Mouse (Mus musculus) thymus, adult 2 months (tissue): ENCODE measurements around the gene Safb. TPM values are rescaled to one million over a fixed set of nuclear protein-coding genes. Genes with fewer than 3 reads are reported as not detected.

Experiments
- DNase-seq: peaks from one replicate; pipeline ENCODE4 v3.0.0; 2021
- H3K27ac ChIP-seq: fragments of 200-500 bp; 2 replicates; pipeline ENCODE4 v1.5.1; 2012; ENCODE audit warnings: low read length, control low read depth; ENCODE audit not compliant: control insufficient read depth, insufficient read depth
- H3K27me3 ChIP-seq: fragments of 200-500 bp; 2 replicates; pipeline ENCODE4 v1.6.1; 2012; ENCODE audit warnings: mild to moderate bottlenecking, low read length, moderate library complexity, mixed read lengths; ENCODE audit not compliant: control insufficient read depth, insufficient read depth
- H3K36me3 ChIP-seq: fragments of 200-500 bp; 2 replicates; pipeline ENCODE4 v1.6.1; 2012; ENCODE audit warnings: mild to moderate bottlenecking, low read length, moderate library complexity; ENCODE audit not compliant: control insufficient read depth, insufficient read depth
- H3K4me1 ChIP-seq: fragments of 200-500 bp; replicated peaks from 2 replicates; pipeline ENCODE4 v1.6.1; 2012; ENCODE audit warnings: low read length; ENCODE audit not compliant: control insufficient read depth, insufficient read depth
- H3K4me3 ChIP-seq: fragments of 200-500 bp; 2 replicates; pipeline ENCODE4 v1.5.1; 2012; ENCODE audit warnings: mild to moderate bottlenecking, low read length, control low read depth, moderate library complexity; ENCODE audit not compliant: control insufficient read depth, insufficient read depth
- CTCF ChIP-seq: fragments of 200-500 bp; IDR thresholded peaks from 2 replicates; pipeline ENCODE4 v1.5.1; 2012; ENCODE audit warnings: mild to moderate bottlenecking, control low read depth, low read length, moderate library complexity, borderline replicate concordance; ENCODE audit not compliant: control insufficient read depth, poor library complexity, insufficient read depth; ENCODE audit errors: extremely low read depth
- POLR2A ChIP-seq: fragments of 200-500 bp; IDR thresholded peaks from 2 replicates; pipeline ENCODE4 v1.6.1; 2012; ENCODE audit warnings: mild to moderate bottlenecking, low read length, control low read depth, moderate library complexity; ENCODE audit not compliant: control insufficient read depth, poor library complexity, insufficient read depth; ENCODE audit errors: extremely low read depth
- WGBS: fragments of 180-500 bp; shearing (Covaris S2); methylation state at CpG from one replicate; pipeline ENCODE4 v1.1.7; 2018; 5-methylcytosine and 5-hydroxymethylcytosine counted together
- polyA plus RNA-seq: library from polyadenylated mRNA; depleted of rRNA; stranded (reverse); fragments of >200 nt; gene quantifications from 2 replicates; pipeline ENCODE4 v1.2.3, GENCODE M21; 2012; rRNA removed

Safb gene
- polyA plus RNA-seq, 1 experiment: 222 TPM

DNA sequence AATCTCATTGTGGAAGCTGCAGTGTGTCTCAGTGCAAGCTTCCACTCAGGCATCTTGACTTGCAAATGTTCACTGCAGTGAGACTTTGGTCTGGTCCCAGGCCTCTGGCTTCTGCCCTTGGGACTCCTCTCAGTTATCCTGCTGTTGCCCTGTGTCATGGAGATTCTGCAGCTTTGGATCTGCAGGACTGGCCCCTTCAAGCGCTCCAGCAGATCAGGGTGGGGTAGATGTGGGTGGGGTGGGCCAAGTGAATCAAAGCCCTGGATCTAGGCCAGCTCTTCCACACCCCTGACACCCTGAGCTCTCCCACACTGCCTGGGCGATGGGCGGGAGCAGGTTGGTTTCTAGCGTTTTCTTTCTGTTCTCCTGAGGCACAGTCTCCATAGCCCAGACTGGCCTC lies 47.2 kb downstream of the Safb start:
- H3K4me3 ChIP-seq: no peak overlapping the region
- H3K27me3 ChIP-seq: no peaks in the 10 kb centered on the region; the same call in 1 of the 2 replicates
- H3K36me3 ChIP-seq: no peaks in the 10 kb centered on the region
- TF ChIP-seq CTCF (no peak), POLR2A (no peak)
- WGBS: 75% methylated on average over 4 of the region's 4 CpGs
- no peak overlapping the region for H3K27ac ChIP-seq
- H3K4me1 ChIP-seq: peaks cover 12% of the 10 kb centered on the region
- no peak for DNase-seq

DNA sequence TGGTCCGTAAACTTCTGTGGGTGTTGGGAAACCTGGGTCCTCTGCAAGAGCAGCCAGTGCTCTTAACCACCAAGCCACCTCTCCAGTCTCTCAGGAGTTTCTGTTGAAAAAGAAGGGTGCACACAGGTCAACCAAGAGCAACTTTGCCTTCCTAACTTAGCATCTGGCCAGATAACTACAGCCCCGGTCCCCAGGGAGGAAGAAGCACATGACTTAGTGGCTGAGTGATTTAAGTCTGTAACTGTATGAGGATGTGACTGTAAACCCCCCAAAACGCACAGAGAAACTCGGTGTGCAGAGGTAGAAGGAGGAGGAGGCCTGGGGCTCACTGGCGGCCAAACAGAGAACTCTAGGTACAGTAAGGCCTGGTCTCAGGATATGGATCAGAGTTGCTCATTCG lies 49.4 kb downstream of the Safb start:
- no peak for TF ChIP-seq CTCF
- TF ChIP-seq POLR2A: no peak
- H3K27me3 ChIP-seq: no peaks in the 10 kb centered on the region
- no peaks in the 10 kb centered on the region for H3K36me3 ChIP-seq
- H3K4me1 ChIP-seq: no peaks in the 10 kb centered on the region
- WGBS: 84% methylated on average over 6 of the region's 6 CpGs
- DNase-seq: no peak
- no peak overlapping the region for H3K27ac ChIP-seq
- H3K4me3 ChIP-seq: no peak overlapping the region

DNA sequence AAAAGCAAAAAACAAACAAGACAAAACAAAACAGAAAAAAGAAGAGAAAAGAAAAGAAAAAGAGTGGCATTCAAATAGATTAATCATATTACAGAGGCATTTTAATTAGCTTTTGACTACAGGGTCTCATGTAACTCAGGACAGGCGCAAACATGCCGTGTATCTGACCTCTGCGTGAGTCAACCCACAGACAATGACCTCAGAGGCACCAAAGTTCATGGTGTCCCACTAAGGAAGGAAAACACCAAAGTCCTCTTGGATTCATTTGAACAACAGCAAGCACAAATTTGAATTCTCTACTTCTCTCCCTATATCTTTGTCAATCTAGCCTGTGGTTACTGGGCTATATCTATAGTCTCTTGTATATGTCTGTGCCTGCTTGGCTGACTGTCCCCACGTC lies 58.6 kb downstream of the Safb start:
- DNase-seq: no peak
- H3K4me1 ChIP-seq: no peaks in the 10 kb centered on the region
- 91% methylated on average over 4 of the region's 4 CpGs for WGBS
- H3K27me3 ChIP-seq: no peaks in the 10 kb centered on the region
- H3K36me3 ChIP-seq: no peaks in the 10 kb centered on the region
- no peak overlapping the region for H3K4me3 ChIP-seq
- no peak overlapping the region for H3K27ac ChIP-seq
- no peak for TF ChIP-seq CTCF
- no peak for TF ChIP-seq POLR2A

DNA sequence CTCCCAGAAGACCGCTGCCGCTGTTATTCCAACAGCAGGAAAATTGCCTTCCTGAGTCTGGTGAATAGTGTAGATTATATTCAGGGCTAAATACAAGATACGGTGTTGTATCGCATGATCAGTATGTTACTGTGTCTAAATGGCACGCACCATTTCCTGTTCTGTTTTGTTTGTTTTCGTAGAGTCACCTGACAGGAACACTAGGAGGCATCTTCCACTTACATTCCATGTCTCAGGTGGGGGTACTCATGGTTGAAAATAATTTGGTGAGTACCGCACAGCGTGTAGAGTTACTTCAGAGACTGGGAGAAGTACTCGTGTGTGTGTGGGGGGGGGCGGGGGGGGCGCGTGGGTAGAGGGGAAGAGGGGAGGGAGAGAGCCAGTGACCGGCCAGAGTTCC lies 62.9 kb downstream of the Safb start:
- no peaks in the 10 kb centered on the region for H3K36me3 ChIP-seq
- WGBS: 45% methylated on average over 13 of the region's 13 CpGs
- no peak overlapping the region for H3K4me3 ChIP-seq
- no peaks in the 10 kb centered on the region for H3K27me3 ChIP-seq
- TF ChIP-seq CTCF (no peak), POLR2A (no peak)
- no peaks in the 10 kb centered on the region for H3K4me1 ChIP-seq
- no peak for DNase-seq
- no peak overlapping the region for H3K27ac ChIP-seq

DNA sequence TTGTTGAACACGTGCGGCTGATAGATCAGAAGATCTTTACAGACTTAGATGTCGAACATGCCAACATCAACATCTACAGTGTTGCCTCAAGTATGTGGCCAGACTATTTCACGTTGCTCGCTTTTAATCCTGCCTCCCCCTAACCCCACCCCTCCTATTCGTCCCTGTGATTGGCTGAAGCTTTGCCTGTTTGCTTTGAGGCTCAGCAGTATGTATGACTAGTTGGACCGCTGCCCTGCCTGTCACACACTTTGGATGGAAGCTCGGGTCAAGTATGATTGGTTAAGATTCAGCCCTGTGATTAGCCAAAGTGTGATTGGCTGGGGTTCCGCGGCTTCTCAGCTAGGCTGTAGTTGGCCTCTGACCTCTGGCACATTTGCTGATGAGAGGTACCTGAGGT lies 67.2 kb downstream of the Safb start:
- Histone ChIP-seq H3K4me1 (no peaks in the 10 kb centered on the region), H3K27ac (no peak overlapping the region), H3K4me3 (no peak overlapping the region), H3K27me3 (no peaks in the 10 kb centered on the region), H3K36me3 (no peaks in the 10 kb centered on the region)
- TF ChIP-seq CTCF (no peak), POLR2A (no peak)
- WGBS: 48% methylated on average over 10 of the region's 10 CpGs
- no peak for DNase-seq

DNA sequence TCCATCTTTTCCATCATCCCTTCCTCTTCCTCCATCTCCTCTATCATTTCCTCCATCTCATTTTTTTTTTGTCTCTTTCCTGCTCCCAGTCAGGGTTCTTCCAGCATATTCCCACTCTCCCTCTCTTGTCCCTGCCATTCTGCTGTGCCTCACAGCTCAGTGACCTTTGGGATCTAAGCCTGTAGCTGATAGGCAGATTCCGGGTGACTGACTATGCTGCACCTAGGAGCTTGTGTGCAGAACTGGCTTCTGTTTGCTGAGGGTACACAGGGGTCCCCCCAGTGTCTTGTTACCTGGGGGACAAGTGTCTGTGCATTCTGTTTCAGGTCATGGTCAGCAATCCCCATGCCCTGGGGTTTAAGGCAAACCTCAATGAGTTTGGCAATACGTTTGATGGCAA lies 70.1 kb downstream of the Safb start:
- H3K4me1 ChIP-seq: no peaks in the 10 kb centered on the region
- no peak overlapping the region for H3K27ac ChIP-seq
- WGBS: 81% methylated on average over 2 of the region's 2 CpGs
- H3K27me3 ChIP-seq: no peaks in the 10 kb centered on the region
- H3K36me3 ChIP-seq: no peaks in the 10 kb centered on the region
- DNase-seq: no peak
- H3K4me3 ChIP-seq: no peak overlapping the region
- TF ChIP-seq CTCF (no peak), POLR2A (no peak)

DNA sequence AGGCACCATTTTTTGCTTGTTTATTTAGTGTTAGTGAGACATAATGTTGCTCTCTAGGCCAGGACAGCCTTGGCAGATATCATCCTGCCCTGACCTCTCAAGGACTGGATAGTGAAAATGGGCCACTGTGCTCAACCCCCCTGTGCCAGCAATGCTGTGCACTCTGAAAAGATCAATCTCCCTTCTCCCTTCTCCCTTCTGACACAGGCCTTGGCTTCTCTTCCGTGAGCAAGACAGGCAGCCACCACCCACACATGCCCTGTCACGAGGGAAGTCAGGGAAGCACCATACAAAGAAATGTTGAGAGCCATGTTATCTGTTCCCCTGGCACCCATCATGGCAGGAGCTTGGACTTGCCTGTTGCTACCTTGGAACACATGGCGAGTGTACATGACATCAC lies 70.7 kb downstream of the Safb start:
- Histone ChIP-seq H3K27ac (no peak overlapping the region), H3K27me3 (no peaks in the 10 kb centered on the region), H3K36me3 (no peaks in the 10 kb centered on the region), H3K4me1 (no peaks in the 10 kb centered on the region), H3K4me3 (no peak overlapping the region)
- WGBS: 77% methylated on average over 3 of the region's 3 CpGs
- DNase-seq: no peak
- TF ChIP-seq POLR2A: no peak
- no peak for TF ChIP-seq CTCF

Other genes starting within 250 kb of the Safb start
- 235 and 305 TPM in 2 replicates for gene Ptprs, start 108.3 kb upstream of the Safb start, polyA plus RNA-seq
- 0.67 TPM in 1 of 2 replicates, not detected in the other for gene Znrf4, start 72.4 kb upstream of the Safb start, polyA plus RNA-seq
- 10.6 and 13.1 TPM in 2 replicates for gene Gm20219, start 30.4 kb upstream of the Safb start, polyA plus RNA-seq
- gene Safb2, start 240 bp upstream of the Safb start, polyA plus RNA-seq: 196 and 199 TPM in 2 replicates
- 117 and 145 TPM in 2 replicates for gene 2410015M20Rik, start 24.9 kb downstream of the Safb start, polyA plus RNA-seq
- gene Rpl36, start 28.6 kb downstream of the Safb start, polyA plus RNA-seq: 3,463 and 3,864 TPM in 2 replicates
- 74.5 and 82.6 TPM in 2 replicates for gene Lonp1, start 42.1 kb downstream of the Safb start, polyA plus RNA-seq
- 0.50 and 0.51 TPM in 2 replicates for gene Catsperd, start 43.3 kb downstream of the Safb start, polyA plus RNA-seq
- 187 and 191 TPM in 2 replicates for gene Ranbp3, start 88.5 kb downstream of the Safb start, polyA plus RNA-seq
- gene Ndufa11, start 132.9 kb downstream of the Safb start, polyA plus RNA-seq: 601 and 855 TPM in 2 replicates
- gene Vmac, start 133.2 kb downstream of the Safb start, polyA plus RNA-seq: 52.3 and 58.9 TPM in 2 replicates
- gene Nrtn, start 172.7 kb downstream of the Safb start, polyA plus RNA-seq: 37.6 and 44.4 TPM in 2 replicates
- gene Dus3l, start 179.9 kb downstream of the Safb start, polyA plus RNA-seq: 142 and 157 TPM in 2 replicates
- 4.1 and 4.5 TPM in 2 replicates for gene Prr22, start 185.4 kb downstream of the Safb start, polyA plus RNA-seq
- gene Rfx2, start 246.2 kb downstream of the Safb start, polyA plus RNA-seq: 31.3 and 44.2 TPM in 2 replicates